Mouse (Mus musculus) c-Kit-positive CD71-positive TER-119-positive erythroid progenitor cells, embryonic 14.5 days (primary cell): ENCODE measurements at regions not wholly inside any gene's neighbourhood (a gene's known extent, or its start where the extent isn't known, plus 50 kb on each side); places are given as distances from the start of the nearest gene placed in this dataset.

Experiments used
- DNase-seq: peaks from one replicate; pipeline ENCODE4 v3.0.0-alpha.2; 2013; ENCODE audit warnings: low spot score

DNA sequence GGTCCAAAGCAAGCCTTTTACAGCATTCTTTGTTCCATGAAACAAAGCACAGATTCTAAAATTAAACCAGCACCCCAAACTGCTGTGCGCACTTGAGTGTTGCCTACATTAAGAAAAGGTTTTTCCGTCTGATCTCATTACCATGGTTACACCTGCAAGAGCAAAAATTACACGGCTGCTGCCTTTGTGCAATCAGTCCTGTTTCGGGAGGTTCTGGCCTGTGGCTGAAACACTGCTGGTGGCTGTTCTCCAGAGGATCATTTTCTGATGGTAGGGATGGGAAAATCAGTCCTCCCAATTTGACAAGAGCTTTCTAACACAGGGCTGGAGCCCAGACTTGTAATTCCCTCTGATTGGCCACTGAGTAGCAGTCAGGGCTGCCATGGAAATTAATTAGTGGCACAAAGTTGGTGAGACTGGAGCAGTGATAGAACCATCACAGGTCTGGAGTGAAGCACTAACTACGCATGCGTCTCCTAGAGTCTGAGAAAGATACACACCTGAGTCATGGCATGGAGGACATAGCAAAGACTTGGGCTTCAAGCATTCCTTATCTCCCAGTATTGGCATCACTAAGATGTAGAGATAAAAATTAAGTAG lies 114.8 kb upstream of the Fam49a start:
- DNase-seq = no peak

DNA sequence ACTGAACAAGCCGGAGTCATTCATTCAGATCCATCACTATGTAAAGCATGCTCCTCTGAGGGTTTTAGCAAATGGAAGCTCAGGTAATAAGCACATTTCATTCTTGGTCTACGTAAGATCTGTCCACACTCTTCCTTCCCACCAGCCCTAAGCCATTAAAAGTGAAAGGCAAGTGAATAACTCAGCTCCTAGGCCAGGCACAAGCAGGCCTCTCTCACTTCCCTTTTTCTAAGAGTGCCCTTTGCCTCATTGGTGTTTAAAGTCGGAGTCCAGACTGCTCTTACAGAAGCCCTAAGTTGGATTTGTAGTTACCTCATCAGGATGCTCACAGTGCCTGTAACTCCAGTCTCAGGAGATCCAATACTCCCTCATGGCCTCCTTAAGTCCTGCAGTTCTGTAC lies 114.1 kb upstream of the Fam49a start:
- DNase-seq = no peak

DNA sequence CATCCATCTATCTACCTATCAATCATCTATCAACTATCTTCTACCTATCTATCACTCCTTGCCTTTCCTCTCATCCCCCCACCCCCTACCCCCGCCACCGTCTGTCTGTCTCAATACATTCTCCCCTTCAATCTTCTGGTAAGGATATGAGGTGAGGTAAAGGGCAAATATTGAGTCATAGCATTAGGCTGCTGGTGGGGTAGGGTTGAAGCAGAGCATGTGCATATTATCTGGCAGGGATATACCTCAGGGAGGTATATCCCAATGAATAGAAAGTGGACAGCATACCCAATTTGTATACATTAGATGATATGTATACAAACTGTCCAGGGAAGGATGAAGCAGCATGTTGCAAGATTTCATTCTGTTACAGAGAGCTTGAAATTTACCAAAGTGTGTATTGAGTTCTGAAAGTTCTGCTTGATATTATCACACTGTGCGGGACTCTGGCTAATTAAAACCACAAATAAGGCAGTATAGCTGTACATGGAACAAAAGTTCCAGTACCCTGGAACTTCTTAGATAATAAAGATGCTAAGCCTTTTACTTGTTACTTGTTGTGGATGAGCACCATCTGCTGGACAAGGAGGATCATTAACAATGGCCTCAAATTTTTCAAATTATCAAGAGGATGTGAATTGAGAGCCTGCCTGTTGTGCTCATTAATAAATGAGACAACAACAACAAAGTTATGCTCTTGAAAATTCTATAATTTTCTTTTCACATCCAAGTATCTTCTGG lies 113.1 kb upstream of the Fam49a start:
- DNase-seq = no peak

GRCm38 (mm10) chr12:12164411-12164810 lies 97.5 kb upstream of the Fam49a start:
- no peak for DNase-seq

- no peak for DNase-seq
Observed at GRCm38 (mm10) chr12:12170581-12170980, 91.4 kb upstream of the Fam49a start.

DNA sequence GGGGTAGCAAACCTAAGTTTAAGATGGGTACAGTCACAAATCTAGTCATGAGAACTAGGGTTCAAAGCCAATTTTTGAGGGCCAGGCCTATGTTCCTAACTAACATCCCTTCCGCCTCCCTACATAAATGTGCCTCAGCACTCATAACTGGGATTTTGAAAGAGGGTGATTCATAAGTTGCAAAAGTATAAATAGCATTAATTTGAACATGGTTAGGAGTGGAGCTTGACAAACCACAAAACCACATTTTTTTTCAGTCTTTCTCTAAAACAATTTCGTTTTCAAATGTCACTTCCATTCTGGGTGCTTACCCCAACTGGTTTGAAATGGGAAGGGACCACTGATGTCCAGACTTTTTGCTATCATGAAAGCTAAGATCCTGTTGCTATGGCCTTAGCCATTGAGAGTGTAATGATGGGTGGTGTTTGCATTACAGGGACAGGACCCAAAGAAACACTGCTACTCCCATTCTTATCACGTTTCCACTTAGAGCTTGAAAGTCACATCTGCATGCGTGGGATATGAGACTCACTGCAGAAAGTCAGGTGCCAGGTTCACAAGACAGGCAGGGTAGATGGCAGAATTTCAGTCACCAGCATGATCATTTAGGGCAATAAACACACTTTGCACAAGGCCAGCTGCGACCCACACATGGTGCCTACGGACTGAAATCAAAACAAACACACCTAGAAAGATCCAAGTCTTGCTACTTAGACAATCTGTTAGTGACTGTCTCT lies 89.7 kb upstream of the Fam49a start:
- DNase-seq = no peak

DNA sequence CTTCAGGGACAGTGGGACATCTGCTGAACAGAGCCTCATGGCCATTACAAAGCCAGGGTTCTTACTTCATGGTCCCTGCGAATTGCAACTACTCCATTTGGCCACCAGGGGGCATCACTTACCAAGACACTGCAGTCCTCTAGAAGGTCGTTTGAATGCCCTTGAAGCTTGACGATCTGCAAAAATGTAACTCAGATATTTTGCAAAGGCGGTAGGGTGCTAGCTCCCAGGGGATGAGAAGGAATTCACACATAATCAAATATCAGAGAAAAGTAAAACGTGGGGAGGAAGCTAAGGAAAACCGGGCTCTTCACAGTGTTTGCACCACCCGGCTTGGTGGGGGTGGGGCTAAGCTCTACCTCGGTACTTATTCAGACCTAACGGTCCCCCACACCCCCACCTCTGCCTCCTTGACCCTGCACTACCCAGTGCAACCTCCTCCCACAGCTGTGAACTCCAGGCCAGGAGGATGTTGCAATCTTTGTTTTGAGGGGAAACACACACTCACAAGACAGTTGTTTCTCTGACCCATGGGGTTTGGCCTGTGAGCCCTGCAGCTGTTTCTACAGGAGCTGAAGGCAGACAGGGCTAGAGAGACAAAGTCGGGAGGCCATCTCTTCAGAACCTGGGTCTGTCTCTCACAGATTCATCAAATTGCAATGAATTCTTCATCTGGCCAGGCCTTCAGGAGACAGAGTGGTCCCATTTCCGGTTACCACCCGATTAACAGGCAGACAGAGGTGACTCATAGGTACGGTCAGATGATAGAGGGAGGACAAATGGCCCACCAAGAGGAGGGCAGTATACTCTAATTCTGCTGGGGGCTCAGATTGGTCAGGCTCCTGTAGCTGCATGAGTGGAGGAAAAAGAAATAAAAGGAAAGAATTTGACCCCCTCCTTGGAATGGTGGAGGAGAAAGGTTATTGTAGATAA lies 85.3 kb upstream of the Fam49a start:
- peak; percentile 44 for DNase-seq

- no peak for DNase-seq
Observed at GRCm38 (mm10) chr12:12177264-12178043, 84.5 kb upstream of the Fam49a start.

DNA sequence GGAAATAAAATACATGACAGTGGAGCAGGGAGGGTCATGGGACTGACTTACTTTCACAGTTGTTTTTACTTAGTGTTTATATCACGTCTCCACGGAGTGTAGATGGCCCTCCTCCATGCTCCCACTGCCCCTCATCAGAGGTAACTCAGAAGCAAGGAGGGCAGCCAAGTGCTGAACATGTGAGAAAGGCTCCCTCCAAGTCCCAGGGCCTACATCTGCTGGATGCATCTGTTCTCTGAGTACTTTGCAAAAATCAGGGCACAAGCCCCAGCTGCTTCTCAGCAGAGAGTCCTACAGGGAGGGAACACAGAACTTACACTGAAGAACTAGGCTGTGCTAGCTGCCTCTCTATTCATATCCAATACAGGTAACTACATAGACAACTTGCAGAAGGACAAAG lies 83.5 kb upstream of the Fam49a start:
- DNase-seq = no peak

DNA sequence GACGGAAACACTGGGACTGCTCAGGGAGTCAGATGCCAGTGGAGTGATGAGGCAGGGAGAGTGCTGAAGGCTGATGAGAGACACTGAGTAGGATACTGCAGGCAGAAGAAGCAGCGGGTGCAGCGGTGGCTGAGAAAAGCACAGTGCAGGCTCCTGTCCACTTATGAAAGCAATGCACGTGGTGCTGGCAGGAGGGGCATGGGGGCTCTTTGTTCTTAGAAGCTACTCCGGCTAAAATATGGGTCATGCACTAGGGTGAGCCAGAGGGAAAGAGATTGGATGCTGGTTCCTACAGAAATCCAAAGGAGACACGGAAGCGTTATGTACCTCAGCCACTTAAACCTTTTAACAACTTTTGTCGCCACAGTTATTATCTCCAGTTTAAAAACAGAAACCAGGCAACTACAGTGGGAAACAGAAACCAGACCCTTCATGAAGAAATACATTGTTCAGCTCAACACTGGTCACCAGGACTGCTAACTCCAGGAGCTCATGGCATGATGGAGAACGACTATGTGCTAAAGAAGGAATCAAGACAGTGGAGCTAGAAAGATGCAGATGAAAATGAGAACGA lies 82.6 kb upstream of the Fam49a start:
- DNase-seq = no peak

- DNase-seq = no peak
Observed at GRCm38 (mm10) chr12:12180986-12181385, 81.0 kb upstream of the Fam49a start.

- DNase-seq = no peak
Observed at GRCm38 (mm10) chr12:12181686-12182085, 80.3 kb upstream of the Fam49a start.

- no peak for DNase-seq
Observed at GRCm38 (mm10) chr12:12186353-12186752, 75.6 kb upstream of the Fam49a start.

GRCm38 (mm10) chr12:12195066-12195465 lies 66.9 kb upstream of the Fam49a start:
- no peak for DNase-seq

GRCm38 (mm10) chr12:12196627-12197026 lies 65.3 kb upstream of the Fam49a start:
- no peak for DNase-seq

GRCm38 (mm10) chr12:12208216-12208615 lies 53.7 kb upstream of the Fam49a start:
- no peak for DNase-seq
